Mouse (Mus musculus) forebrain, embryonic 13.5 days (tissue): ENCODE data around the gene Zbtb20. TPM values are rescaled to one million over a fixed set of nuclear protein-coding genes. Genes with fewer than 3 reads are reported as not detected.

ENCODE experiments used
- microRNA counts: library from miRNA; unstranded; fragments of <30 nt; microRNA quantifications from one replicate; lab custom pipeline; 2016
- microRNA-seq: library from miRNA; unstranded; fragments of <30 nt; microRNA quantifications from one replicate; pipeline ENCODE4, GENCODE M21; 2016
- polyA plus RNA-seq: library from polyadenylated mRNA; unstranded; fragments of >200 nt; fragmentation: Nextera tagmentation; extraction: Ambion mirVana; gene quantifications from 2 replicates; pipeline ENCODE4 v1.2.1, GENCODE M21; 2015

Gene Zbtb20
- polyA plus RNA-seq, 1 experiment from 2014 or later, result 79.7 TPM

MicroRNAs within 50 kb of the gene (microRNA counts, 519-probe panel; counts per million panel counts)
- 177 counts per million, percentile 53 among the panel's probes with 10 or more counts for microRNA mmu-miR-568 (lab: Ali Mortazavi, UCI)

Small RNA genes within 50 kb of the gene (microRNA-seq; reads per million reads assigned to microRNA genes)
- not detected for gene Mir568
